Mouse (Mus musculus) midbrain, embryonic 16.5 days (tissue): Measurements from ENCODE around the gene Calcrl. TPM values are rescaled to one million over a fixed set of nuclear protein-coding genes. Genes with fewer than 3 reads are reported as not detected.

Experiments
- ATAC-seq: fragments of 200-750 bp; cut with Nextera tagmentation; 2 replicates; pipeline ENCODE4 v1.8.0; 2017; ENCODE audit warnings: moderate TSS enrichment
- H3K27ac ChIP-seq: fragments of 300-500 bp; sonication (generic); 2 replicates; pipeline ENCODE4 v1.5.1; 2014; ENCODE audit warnings: mild to moderate bottlenecking, low read length, mixed read lengths
- H3K27me3 ChIP-seq: fragments of 300-500 bp; sonication (generic); 2 replicates; pipeline ENCODE4 v1.6.1; 2014; ENCODE audit warnings: low read depth, low read length, mixed read lengths; ENCODE audit not compliant: control insufficient read depth, insufficient read depth
- H3K36me3 ChIP-seq: fragments of 300-500 bp; sonication (generic); 2 replicates; pipeline ENCODE4 v1.6.1; 2014; ENCODE audit warnings: mild to moderate bottlenecking, low read length, moderate library complexity, mixed read lengths; ENCODE audit not compliant: control insufficient read depth, insufficient read depth
- H3K4me1 ChIP-seq: fragments of 300-500 bp; sonication (generic); 2 replicates; pipeline ENCODE4 v1.6.1; 2014; ENCODE audit warnings: mild to moderate bottlenecking, low read length, mixed read lengths; ENCODE audit not compliant: control insufficient read depth, insufficient read depth
- H3K4me2 ChIP-seq: fragments of 300-500 bp; sonication (generic); 2 replicates; pipeline ENCODE4 v1.6.1; 2014; ENCODE audit warnings: mild to moderate bottlenecking, low read length, mixed read lengths
- H3K4me3 ChIP-seq: fragments of 300-500 bp; sonication (generic); 2 replicates; pipeline ENCODE4 v1.5.1; 2014; ENCODE audit warnings: low read depth, mild to moderate bottlenecking, low read length, moderate library complexity, mixed read lengths
- H3K9ac ChIP-seq: fragments of 300-500 bp; sonication (generic); 2 replicates; pipeline ENCODE4 v1.6.1; 2014; ENCODE audit warnings: low read depth, low read length, mixed read lengths
- H3K9me3 ChIP-seq: fragments of 300-500 bp; sonication (generic); replicated peaks from 2 replicates; pipeline ENCODE4 v1.6.1; 2014; ENCODE audit warnings: mild to moderate bottlenecking, low read length, mixed read lengths; ENCODE audit not compliant: control insufficient read depth, poor library complexity, severe bottlenecking
- WGBS: fragments of 180-500 bp; shearing (Covaris S2); extraction: QIAGEN DNeasy Blood & Tissue Kit; methylation state at CpG from one replicate; pipeline ENCODE4 v1.1.7; 2014; 5-methylcytosine and 5-hydroxymethylcytosine counted together
- polyA plus RNA-seq: library from polyadenylated mRNA; unstranded; fragments of >200 nt; fragmentation: Nextera tagmentation; extraction: Ambion mirVana; gene quantifications from 2 replicates; pipeline ENCODE4 v1.2.1, GENCODE M21; 2015

Calcrl gene
- polyA plus RNA-seq, 1 experiment from 2014 or later = 8.7 TPM

GRCm38 (mm10) chr2:84296517-84296916 is 128.7 kb downstream of the Calcrl start:
- WGBS = 38% methylated on average over 5 of the region's 5 CpGs
- no peaks in the 10 kb centered on the region for H3K9me3 ChIP-seq
- no peaks in the 10 kb centered on the region for H3K36me3 ChIP-seq
- no peak overlapping the region for H3K9ac ChIP-seq
- no peak overlapping the region for H3K4me3 ChIP-seq
- ATAC-seq = no peak
- no peak overlapping the region for H3K4me2 ChIP-seq
- H3K27me3 ChIP-seq = no peaks in the 10 kb centered on the region
- no peak overlapping the region for H3K27ac ChIP-seq
- no peaks in the 10 kb centered on the region for H3K4me1 ChIP-seq

DNA sequence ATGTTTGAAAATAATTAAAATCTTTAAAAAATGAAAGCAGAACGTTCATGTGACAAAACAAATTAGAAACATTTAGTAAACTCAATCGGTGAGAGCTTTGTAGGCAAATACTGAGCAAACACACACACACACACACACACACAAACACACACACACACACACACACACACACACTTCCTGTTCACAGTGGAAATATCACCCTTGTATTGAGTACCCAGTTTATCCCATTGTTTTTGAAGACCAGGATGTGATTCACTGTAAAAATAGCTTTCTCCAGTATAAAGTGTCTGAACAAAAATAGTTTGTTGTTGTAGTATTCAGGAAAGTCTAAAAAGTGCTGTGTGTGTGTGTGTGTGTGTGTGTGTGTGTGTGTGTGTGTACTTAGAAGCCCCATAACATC is 130.1 kb downstream of the Calcrl start:
- Histone ChIP-seq H3K27ac (no peak overlapping the region), H3K9me3 (no peaks in the 10 kb centered on the region), H3K9ac (no peak overlapping the region), H3K27me3 (no peaks in the 10 kb centered on the region), H3K4me2 (no peak overlapping the region), H3K36me3 (no peaks in the 10 kb centered on the region), H3K4me3 (no peak overlapping the region), H3K4me1 (no peaks in the 10 kb centered on the region)
- ATAC-seq = no peak
- WGBS = 83% methylated on average over 2 of the region's 2 CpGs

GRCm38 (mm10) chr2:84294611-84295010 is 130.6 kb downstream of the Calcrl start:
- H3K36me3 ChIP-seq = no peaks in the 10 kb centered on the region
- no peak for ATAC-seq
- no peak overlapping the region for H3K4me2 ChIP-seq
- no peak overlapping the region for H3K27ac ChIP-seq
- 62% methylated on average over 2 of the region's 2 CpGs for WGBS
- H3K9me3 ChIP-seq = no peaks in the 10 kb centered on the region
- H3K4me3 ChIP-seq = no peak overlapping the region
- H3K27me3 ChIP-seq = no peaks in the 10 kb centered on the region
- no peak overlapping the region for H3K9ac ChIP-seq
- no peaks in the 10 kb centered on the region for H3K4me1 ChIP-seq

GRCm38 (mm10) chr2:84292351-84293000 is 132.7 kb downstream of the Calcrl start:
- Histone ChIP-seq H3K9ac (no peak overlapping the region), H3K36me3 (no peaks in the 10 kb centered on the region), H3K4me2 (no peak overlapping the region), H3K4me1 (no peaks in the 10 kb centered on the region), H3K27me3 (no peaks in the 10 kb centered on the region), H3K9me3 (no peaks in the 10 kb centered on the region), H3K4me3 (no peak overlapping the region), H3K27ac (no peak overlapping the region)
- ATAC-seq = no peak
- 93% methylated on average over 4 of the region's 4 CpGs for WGBS

- H3K4me3 ChIP-seq = no peak overlapping the region
- H3K4me1 ChIP-seq = no peaks in the 10 kb centered on the region
- no peak overlapping the region for H3K4me2 ChIP-seq
- H3K27me3 ChIP-seq = no peaks in the 10 kb centered on the region
- H3K36me3 ChIP-seq = no peaks in the 10 kb centered on the region
- no peak overlapping the region for H3K27ac ChIP-seq
- no peak for ATAC-seq
- 72% methylated on average over 7 of the region's 7 CpGs for WGBS
- H3K9me3 ChIP-seq = no peaks in the 10 kb centered on the region
- no peak overlapping the region for H3K9ac ChIP-seq
Measured at GRCm38 (mm10) chr2:84288940-84289557, 136.2 kb downstream of the Calcrl start.

Other genes starting within 250 kb of the Calcrl start
- 14.1 and 16.1 TPM in 2 replicates for gene Tfpi, start 51.4 kb upstream of the Calcrl start, polyA plus RNA-seq
- 29.9 and 30.1 TPM in 2 replicates for gene Ctnnd1, start 225.4 kb upstream of the Calcrl start, polyA plus RNA-seq
- gene Btbd18, start 233.7 kb upstream of the Calcrl start, polyA plus RNA-seq = 0.26 and 0.39 TPM in 2 replicates
- gene Selenoh, start 245.4 kb upstream of the Calcrl start, polyA plus RNA-seq = 177 and 185 TPM in 2 replicates